Mouse (Mus musculus) gastrocnemius, adult 2 months (tissue): Measurements from ENCODE around the gene 2810459M11Rik. TPM values are rescaled to one million over a fixed set of nuclear protein-coding genes. Genes with fewer than 3 reads are reported as not detected.

Experiments used
- DNase-seq: peaks from one replicate; pipeline ENCODE4 v3.0.0; 2022
- H3K27ac ChIP-seq: fragments of 200-600 bp; 2 replicates; pipeline ENCODE4 v1.8.1; 2022; ENCODE audit warnings: mild to moderate bottlenecking
- H3K4me3 ChIP-seq: fragments of 200-600 bp; 2 replicates; pipeline ENCODE4 v1.8.1; 2022; ENCODE audit warnings: mild to moderate bottlenecking, moderate library complexity
- CTCF ChIP-seq: fragments of 200-600 bp; IDR thresholded peaks from 2 replicates; pipeline ENCODE4 v1.8.1; 2022; ENCODE audit warnings: antibody characterized with exemption, mild to moderate bottlenecking, moderate library complexity
- intact Hi-C: fragments of 180-260 bp; cut with DNase I; formaldehyde crosslinking; loops from one replicate; pipeline ENCODE4 v1.15.1; 2025
- total RNA-seq, 2 experiments: library from RNA; stranded (reverse); gene quantifications; 2 replicates each; pipeline ENCODE4 v1.2.3; 2021

The 2810459M11Rik gene
- total RNA-seq, 2 experiments from 2014 or later, result 0.10 TPM; not detected in 1

- intact Hi-C loops, result no loop called here
- Histone ChIP-seq H3K27ac (peak overlapping the region; percentile 82), H3K4me3 (peak overlapping the region; percentile 69)
- peak; percentile 95 for DNase-seq
- peak; percentile 97 for TF ChIP-seq CTCF
Measured at GRCm38 (mm10) chr1:86058856-86059769, 13.4 kb downstream of the 2810459M11Rik start.

GRCm38 (mm10) chr1:86062523-86062922 is 16.9 kb downstream of the 2810459M11Rik start:
- DNase-seq, result no peak
- peak; percentile 35; the same call in 1 of the 2 replicates for TF ChIP-seq CTCF
- intact Hi-C loops, result loop anchor here (5.0 kb wide), 1 partner anchor 90 kb away; the partner anchor contains the start of gene Armc9
- no peak overlapping the region for H3K27ac ChIP-seq
- H3K4me3 ChIP-seq, result no peak overlapping the region

GRCm38 (mm10) chr1:86064271-86064991 is 18.8 kb downstream of the 2810459M11Rik start, which contains the start of gene Psmd1:
Gene Psmd1 (plus strand): TSS chr1:86064387.
- TF ChIP-seq CTCF, result peak; percentile 93
- intact Hi-C loops, result loop anchor here (5.0 kb wide), 1 partner anchor 88 kb away; the partner anchor contains the start of gene Armc9
- DNase-seq, result peak; percentile 90
- Histone ChIP-seq H3K27ac (peak within 1 kb of the TSS; percentile 98), H3K4me3 (peak within 1 kb of the TSS; percentile 92)

- no peak for DNase-seq
- Histone ChIP-seq H3K27ac (no peak overlapping the region), H3K4me3 (no peak overlapping the region)
- TF ChIP-seq CTCF, result no peak
- intact Hi-C loops, result loop anchor here (10.0 kb wide), 1 partner anchor 278 kb away; the partner anchor contains the start of gene Ncl
Measured at GRCm38 (mm10) chr1:86076565-86076964, 30.9 kb downstream of the 2810459M11Rik start.

GRCm38 (mm10) chr1:86094413-86094812 is 48.8 kb downstream of the 2810459M11Rik start:
- no peak overlapping the region for H3K27ac ChIP-seq
- TF ChIP-seq CTCF, result peak; percentile 4; the same call in 1 of the 2 replicates
- H3K4me3 ChIP-seq, result no peak overlapping the region
- intact Hi-C loops, result no loop called here
- no peak for DNase-seq

- intact Hi-C loops, result no loop called here
- DNase-seq, result no peak
- H3K4me3 ChIP-seq, result no peak overlapping the region
- H3K27ac ChIP-seq, result no peak overlapping the region
- TF ChIP-seq CTCF, result no peak
Measured at GRCm38 (mm10) chr1:86105054-86105453, 59.4 kb downstream of the 2810459M11Rik start.

Other genes starting within 250 kb of the 2810459M11Rik start
- gene Itm2c, start 151.6 kb upstream of the 2810459M11Rik start, total RNA-seq, result 10 to 100 TPM; 22.3 to 23.1 TPM
- gene 4933407L21Rik, start 117.4 kb upstream of the 2810459M11Rik start, total RNA-seq, result under 1 TPM in 1 of 2 experiments, not detected in 1; 0.36 TPM
- not detected for gene Gpr55, start 84.9 kb upstream of the 2810459M11Rik start, total RNA-seq
- not detected for gene Spata3, start 29.0 kb upstream of the 2810459M11Rik start, total RNA-seq
- 100 to 1,000 TPM; 111 to 140 TPM for gene Psmd1, start 18.5 kb downstream of the 2810459M11Rik start, total RNA-seq
- not detected for gene Htr2b, start 66.1 kb downstream of the 2810459M11Rik start, total RNA-seq
- gene Gm21972, start 87.8 kb downstream of the 2810459M11Rik start, total RNA-seq, result under 1 TPM in 1 of 2 experiments, not detected in 1; 0.97 TPM
- gene Armc9, start 108.9 kb downstream of the 2810459M11Rik start, total RNA-seq, result 1 to 10 TPM; 2.0 to 2.1 TPM